Mouse (Mus musculus) T-helper 17 cell (primary cell): ENCODE results near the gene Rasgef1c.

Source experiments
- in situ Hi-C, 2 experiments: fragments of 300-600 bp; cut with MboI, MseI; formaldehyde crosslinking; loops; 1 replicate in 1 of 2; 2 replicates in 1 of 2; pipeline ENCODE4 v1.15.1; 2025; ENCODE audit warnings: high pct_unique_total_duplicates in 2 of 2

Gene Rasgef1c

DNA sequence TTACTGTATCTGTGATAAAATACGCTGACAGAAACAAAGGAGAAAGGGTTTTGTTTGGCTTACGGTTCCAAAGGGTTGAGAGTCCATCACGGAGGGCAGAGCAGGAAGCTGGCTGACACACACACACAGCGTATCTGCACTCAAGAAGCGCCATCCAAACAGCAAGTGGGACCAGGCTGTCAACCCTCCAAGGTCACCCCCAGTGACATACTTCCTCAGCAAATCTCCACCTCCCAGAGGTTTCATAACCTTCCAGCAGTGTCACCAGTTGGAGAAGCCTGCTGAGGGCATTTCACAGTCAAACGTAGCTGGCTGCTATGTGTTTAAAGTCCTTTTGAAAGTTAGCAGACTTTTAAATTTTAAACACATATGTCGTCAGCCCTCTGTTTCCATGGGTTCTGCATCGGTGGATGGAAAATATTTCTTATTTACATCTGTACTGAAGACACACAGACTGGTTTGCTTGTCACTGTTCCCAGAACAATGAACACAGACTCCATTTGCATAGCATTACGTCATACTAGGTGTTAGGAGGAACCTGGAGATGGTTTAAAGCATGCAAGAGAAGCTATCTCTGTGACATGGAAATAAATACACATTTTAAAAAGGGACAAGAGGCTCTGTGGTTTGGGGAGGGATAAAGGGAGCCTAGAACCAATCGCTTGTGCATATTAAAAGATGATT is 72.2 kb downstream of the Rasgef1c start:
- in situ Hi-C loops: loop anchor here in 1 of 2 experiments (10.0 kb wide), 1 partner anchor 779 kb away; no protein-coding TSS in a partner anchor

- in situ Hi-C loops: loop anchor here in 1 of 2 experiments (10.0 kb wide), 1 partner anchor 780 kb away; no protein-coding TSS in a partner anchor
Observed at GRCm38 (mm10) chr11:49974675-49975074, 73.0 kb downstream of the Rasgef1c start.

DNA sequence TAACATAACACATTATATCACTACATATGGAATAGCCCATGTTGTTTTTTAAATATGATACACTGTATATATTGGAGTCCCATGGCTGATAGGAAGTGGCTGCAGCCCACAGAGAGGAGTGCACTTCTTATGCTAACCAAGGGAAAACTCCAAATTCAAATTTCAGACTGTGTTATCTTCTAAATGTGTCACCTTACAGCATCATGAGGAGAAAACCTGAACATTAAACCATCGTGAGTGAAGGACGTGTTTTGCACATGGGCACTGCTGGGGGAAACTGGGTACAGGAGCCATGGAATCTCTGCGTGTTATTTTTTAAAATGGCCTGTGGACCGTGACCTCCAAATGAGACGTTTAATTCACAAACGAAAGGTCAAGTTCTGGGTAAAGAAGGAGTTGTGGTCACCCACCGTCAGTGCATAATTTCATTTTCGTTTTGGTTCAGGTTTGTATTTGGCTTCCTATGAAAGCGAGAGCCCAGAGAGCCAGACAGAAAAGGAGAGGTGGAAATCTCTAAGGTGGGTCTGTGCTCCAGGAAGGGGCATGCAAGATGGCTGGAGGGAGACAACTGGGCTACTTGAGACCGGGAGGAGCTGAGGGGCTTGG is 76.4 kb downstream of the Rasgef1c start:
- in situ Hi-C loops: loop anchor here in 1 of 2 experiments (10.0 kb wide), 1 partner anchor 783 kb away; no protein-coding TSS in a partner anchor

GRCm38 (mm10) chr11:49978935-49979334 is 77.3 kb downstream of the Rasgef1c start:
- in situ Hi-C loops: loop anchor here in 1 of 2 experiments (10.0 kb wide), 1 partner anchor 784 kb away; no protein-coding TSS in a partner anchor

DNA sequence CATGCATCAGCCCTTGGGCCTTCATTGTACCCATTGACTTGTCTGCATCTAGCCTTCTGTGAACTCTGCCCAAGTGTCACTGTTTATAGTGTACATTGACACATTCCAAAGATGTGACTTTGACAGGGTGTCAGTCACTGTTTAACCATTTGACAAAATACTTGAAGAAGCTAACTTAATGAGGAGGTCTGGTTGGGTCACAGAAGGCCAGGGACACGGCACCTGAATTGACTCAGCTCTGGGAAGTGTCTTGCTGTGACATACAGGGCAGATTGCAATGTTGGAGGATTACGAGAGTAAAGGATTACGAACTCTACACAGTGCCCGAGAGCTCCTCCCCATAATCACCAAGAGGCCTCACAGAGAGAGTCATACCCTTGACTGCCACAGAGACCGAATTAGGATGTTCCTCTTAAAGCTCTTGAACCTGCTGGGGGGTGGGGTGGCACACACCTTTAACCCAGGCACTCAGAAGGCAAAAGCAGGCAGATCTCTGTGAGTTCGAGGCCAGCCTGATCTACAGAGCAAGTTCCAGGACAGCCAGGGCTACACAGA is 79.1 kb downstream of the Rasgef1c start:
- in situ Hi-C loops: loop anchor here in 1 of 2 experiments (10.0 kb wide), 2 partner anchors 124 to 244 kb away; no protein-coding TSS in a partner anchor

DNA sequence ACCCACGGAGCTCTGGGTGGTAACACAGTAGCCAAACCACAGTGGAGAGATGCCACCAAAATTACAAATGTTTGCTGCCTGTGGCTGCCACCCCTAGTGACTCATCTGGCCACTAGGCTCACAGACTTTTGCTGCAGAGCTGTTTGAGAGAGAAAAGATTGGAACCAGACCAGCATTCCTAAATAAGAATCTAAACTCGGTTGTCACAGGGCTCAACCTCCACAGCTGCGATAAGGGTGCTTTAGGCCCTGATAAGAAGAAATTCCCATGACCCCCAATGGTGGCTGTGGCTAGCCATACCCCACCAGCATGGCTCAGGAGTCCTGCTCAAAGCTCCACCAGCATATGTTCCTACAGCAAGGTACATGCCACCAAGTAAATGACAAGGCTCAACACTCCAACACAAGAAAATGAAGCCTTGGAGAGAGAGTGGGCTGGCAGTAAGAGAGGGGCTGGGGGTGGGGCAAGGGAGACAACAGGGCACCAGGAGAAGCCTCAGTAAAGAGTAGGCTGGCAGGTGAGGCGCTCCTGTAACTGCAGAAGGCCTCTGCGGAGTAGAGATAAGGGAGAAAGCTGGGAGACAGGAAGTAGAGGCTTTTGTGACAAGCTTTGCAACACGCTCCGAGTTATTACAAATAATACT is 79.8 kb downstream of the Rasgef1c start:
- in situ Hi-C loops: loop anchor here in 1 of 2 experiments (10.0 kb wide), 2 partner anchors 123 to 243 kb away; no protein-coding TSS in a partner anchor

DNA sequence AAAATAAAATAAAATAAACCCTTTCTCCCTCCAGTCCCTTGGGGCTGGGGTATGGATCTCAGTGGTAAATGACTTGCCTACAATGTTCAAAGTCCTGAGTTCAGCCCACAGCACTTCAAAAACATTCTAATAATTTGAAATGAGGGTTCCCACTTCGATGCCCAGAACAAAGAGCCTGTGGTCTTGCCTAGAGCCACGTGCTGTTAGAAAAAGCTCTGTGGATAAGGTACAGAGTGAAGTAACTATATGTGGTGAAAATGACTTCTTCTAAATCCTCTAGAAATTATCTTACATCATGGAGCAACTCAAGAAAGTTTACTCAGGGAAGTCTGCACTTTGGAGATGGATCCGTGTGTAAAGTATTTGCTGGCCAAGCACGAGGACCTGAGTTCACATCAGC is 80.5 kb downstream of the Rasgef1c start:
- in situ Hi-C loops: loop anchor here in 1 of 2 experiments (10.0 kb wide), 2 partner anchors 123 to 243 kb away; no protein-coding TSS in a partner anchor

GRCm38 (mm10) chr11:49982881-49983280 is 81.2 kb downstream of the Rasgef1c start:
- in situ Hi-C loops: loop anchor here in 1 of 2 experiments (10.0 kb wide), 2 partner anchors 122 to 242 kb away; no protein-coding TSS in a partner anchor

DNA sequence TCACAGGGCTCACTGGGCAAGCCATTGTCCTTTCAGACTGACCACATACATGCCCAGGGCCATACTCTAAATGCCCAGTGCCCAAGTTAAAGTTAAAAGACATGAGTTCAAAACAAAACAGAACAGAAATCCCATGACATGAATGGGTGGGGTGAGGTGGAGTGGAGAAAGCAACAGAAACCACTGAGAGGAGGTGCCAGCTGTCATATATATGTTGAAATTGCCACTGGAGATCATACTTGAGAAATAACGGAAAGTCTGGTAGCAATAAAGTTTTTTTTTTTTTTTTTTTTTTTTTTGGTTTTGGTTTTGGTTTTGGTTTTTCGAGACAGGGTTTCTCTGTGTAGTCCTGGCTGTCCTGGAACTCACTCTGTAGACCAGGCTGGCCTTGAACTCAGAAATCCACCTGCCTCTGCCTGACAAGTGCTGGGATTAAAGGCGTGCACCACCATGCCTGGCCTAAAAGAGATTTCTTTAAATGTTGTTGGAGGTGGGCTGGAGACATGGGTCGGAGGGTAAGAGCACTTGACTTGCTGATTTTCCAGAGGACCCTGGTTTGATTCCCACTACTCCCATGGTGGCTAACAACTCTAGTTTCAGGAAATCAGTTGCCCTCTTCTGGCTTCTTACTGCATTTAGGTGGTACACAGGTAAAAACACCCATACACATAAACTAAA is 82.4 kb downstream of the Rasgef1c start:
- in situ Hi-C loops: loop anchor here in 1 of 2 experiments (10.0 kb wide), 2 partner anchors 121 to 241 kb away; no protein-coding TSS in a partner anchor

GRCm38 (mm10) chr11:49985009-49985408 is 83.4 kb downstream of the Rasgef1c start:
- in situ Hi-C loops: loop anchor here in 1 of 2 experiments (5.0 to 10.0 kb wide), 3 partner anchors 120 to 240 kb away; no protein-coding TSS in a partner anchor

- in situ Hi-C loops: loop anchor here in 1 of 2 experiments (5.0 to 10.0 kb wide), 3 partner anchors 118 to 238 kb away; no protein-coding TSS in a partner anchor
Observed at GRCm38 (mm10) chr11:49986277-49987036, 84.8 kb downstream of the Rasgef1c start.

GRCm38 (mm10) chr11:49994536-49994935 is 92.9 kb downstream of the Rasgef1c start:
- in situ Hi-C loops: no loop called here

DNA sequence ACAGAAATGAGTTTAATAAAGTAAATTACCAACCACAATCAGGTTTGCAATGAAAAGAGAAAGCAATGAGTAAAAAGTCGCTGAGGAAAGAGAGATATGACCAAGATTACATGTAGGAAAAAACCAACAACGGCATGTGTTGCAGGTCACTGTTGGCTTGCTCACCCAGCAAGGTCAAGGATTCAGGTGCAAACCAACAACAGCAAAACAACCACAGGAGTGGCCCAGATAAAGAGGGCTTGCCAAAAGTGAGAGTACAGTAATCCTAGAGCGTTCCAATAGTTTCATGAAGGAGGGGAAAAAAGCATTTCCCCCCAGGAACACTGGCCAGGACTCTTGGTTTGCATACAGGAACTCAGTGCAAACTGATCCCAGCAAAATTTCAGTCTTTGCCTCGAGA is 94.8 kb downstream of the Rasgef1c start:
- in situ Hi-C loops: no loop called here

- in situ Hi-C loops: no loop called here
Observed at GRCm38 (mm10) chr11:49997321-49997720, 95.7 kb downstream of the Rasgef1c start.

DNA sequence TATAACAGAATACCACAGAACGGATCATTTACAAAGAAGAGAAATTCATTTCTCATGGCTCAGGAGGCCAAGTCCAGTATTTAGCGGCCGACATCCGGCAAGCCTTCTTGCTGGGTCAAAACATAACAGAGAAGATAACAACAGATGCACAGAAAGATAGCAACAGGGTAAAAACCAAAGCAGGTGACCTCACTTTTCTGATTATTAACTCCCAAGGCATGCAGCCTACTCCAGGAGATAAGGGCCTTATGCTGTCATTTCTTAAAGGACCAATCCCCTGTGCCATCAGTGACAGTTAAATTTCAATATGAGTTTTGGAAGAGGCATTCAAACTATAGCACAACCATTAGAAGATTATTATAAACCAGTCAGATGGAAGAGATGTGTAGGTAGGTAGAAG is 101.2 kb downstream of the Rasgef1c start:
- in situ Hi-C loops: no loop called here

DNA sequence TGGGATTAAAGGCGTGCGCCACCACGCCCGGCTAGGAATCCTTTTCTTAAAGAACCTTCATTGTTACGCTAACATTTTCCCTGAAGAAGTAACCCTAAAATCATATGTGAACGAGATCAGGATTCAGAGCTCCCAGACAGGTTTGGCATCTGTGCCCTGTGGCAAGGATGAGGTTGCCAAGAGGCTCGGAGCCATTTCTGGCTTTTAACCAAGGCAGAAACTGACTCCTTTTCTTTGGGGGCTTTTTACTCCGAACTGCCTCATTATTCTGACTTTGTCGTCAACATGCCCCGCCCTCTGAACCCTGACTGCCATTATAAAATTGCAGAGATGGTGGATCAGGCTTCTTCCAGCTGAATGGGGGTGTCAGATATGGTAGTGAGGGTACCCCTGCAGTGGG is 106.1 kb downstream of the Rasgef1c start:
- in situ Hi-C loops: no loop called here

- in situ Hi-C loops: no loop called here
Observed at GRCm38 (mm10) chr11:50008231-50008630, 106.6 kb downstream of the Rasgef1c start.

- in situ Hi-C loops: no loop called here
Observed at GRCm38 (mm10) chr11:50013016-50013415, 111.4 kb downstream of the Rasgef1c start.

GRCm38 (mm10) chr11:50016503-50016902 is 114.9 kb downstream of the Rasgef1c start:
- in situ Hi-C loops: no loop called here

DNA sequence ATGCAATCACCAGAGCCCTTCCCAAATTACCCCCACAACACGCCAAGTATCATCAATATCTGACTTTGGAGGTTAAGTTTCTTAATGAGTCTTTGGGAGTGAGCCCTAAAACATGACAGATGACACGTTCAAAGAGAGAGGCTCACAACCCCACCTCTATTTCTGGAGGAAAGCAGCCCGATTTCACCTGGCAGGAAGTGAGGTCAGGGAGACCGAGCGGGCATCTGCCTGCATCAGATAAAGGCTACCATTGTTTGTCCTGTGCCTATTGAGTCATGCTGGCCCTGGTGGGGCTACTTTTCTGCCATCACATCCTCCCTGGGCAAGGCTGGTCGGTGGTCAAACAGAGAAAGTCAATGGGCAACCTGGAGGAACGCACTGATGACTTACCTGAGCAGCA is 115.9 kb downstream of the Rasgef1c start:
- in situ Hi-C loops: no loop called here
